Comparison of ENCODE assay signal across 26 mouse cellular contexts in genomic region chr3:87487392-87487791, GRCm38 (mm10). TPM values are rescaled to one million over a fixed set of nuclear protein-coding genes. Genes with fewer than 3 reads are reported as not detected.
"Had no signal": no experiment of that assay in that cellular context is flagged by ENCODE, and none has a peak within 500 bp of the region (broad histone marks: within the 10 kb centered on the region; RNA-seq: fewer than 3 reads in every experiment).

No protein-coding gene starts in this region.

- ATAC-seq: liver, embryonic 12.5 days; midbrain, embryonic 15.5 days had no signal

- H3K4me1 ChIP-seq: kidney, embryonic 15.5 days; limb, embryonic 12.5 days; limb, embryonic 15.5 days; liver, embryonic 12.5 days; liver, embryonic 15.5 days; megakaryocyte, embryonic 14.5 days; midbrain, embryonic 12.5 days; midbrain, embryonic 15.5 days; neural tube, embryonic 13.5 days had no signal

- H3K36me3 ChIP-seq: kidney, embryonic 15.5 days; limb, embryonic 12.5 days; limb, embryonic 15.5 days; liver, embryonic 12.5 days; liver, embryonic 15.5 days; midbrain, embryonic 12.5 days; midbrain, embryonic 15.5 days; neural tube, embryonic 13.5 days had no signal

- DNase-seq: kidney, adult 11 months; kidney, adult 8-10 months; kidney, postnatal 10 days; kidney, postnatal 36 days; layer of hippocampus, postnatal 36 days; lung, adult 2 months; right cerebral cortex, adult 18-20 months; right cerebral cortex, postnatal 14 days; right cerebral cortex, postnatal 4 days; thymus, adult 18-20 months; thymus, postnatal 36 days had no signal

- H3K9me3 ChIP-seq: kidney, embryonic 15.5 days; limb, embryonic 12.5 days; limb, embryonic 15.5 days; liver, embryonic 12.5 days; liver, embryonic 15.5 days; megakaryocyte, embryonic 14.5 days; midbrain, embryonic 12.5 days; midbrain, embryonic 15.5 days; neural tube, embryonic 13.5 days had no signal

- H3K4me2 ChIP-seq: kidney, embryonic 15.5 days; limb, embryonic 12.5 days; limb, embryonic 15.5 days; liver, embryonic 12.5 days; liver, embryonic 15.5 days; midbrain, embryonic 12.5 days; midbrain, embryonic 15.5 days; neural tube, embryonic 13.5 days had no signal

- H3K27ac ChIP-seq: kidney, embryonic 15.5 days; left cerebral cortex, adult 2 months; limb, embryonic 12.5 days; limb, embryonic 15.5 days; liver, embryonic 12.5 days; liver, embryonic 15.5 days; midbrain, embryonic 12.5 days; midbrain, embryonic 15.5 days; neural tube, embryonic 13.5 days had no signal

- H3K27me3 ChIP-seq: kidney, embryonic 15.5 days; limb, embryonic 12.5 days; limb, embryonic 15.5 days; liver, embryonic 12.5 days; liver, embryonic 15.5 days; megakaryocyte, embryonic 14.5 days; midbrain, embryonic 12.5 days; midbrain, embryonic 15.5 days; neural tube, embryonic 13.5 days had no signal

- H3K9ac ChIP-seq: kidney, embryonic 15.5 days; limb, embryonic 12.5 days; limb, embryonic 15.5 days; liver, embryonic 12.5 days; liver, embryonic 15.5 days; midbrain, embryonic 12.5 days; midbrain, embryonic 15.5 days; neural tube, embryonic 13.5 days had no signal

- H3K4me3 ChIP-seq: kidney, embryonic 15.5 days; left cerebral cortex, adult 2 months; limb, embryonic 12.5 days; limb, embryonic 15.5 days; liver, embryonic 12.5 days; liver, embryonic 15.5 days; megakaryocyte, embryonic 14.5 days; midbrain, embryonic 12.5 days; midbrain, embryonic 15.5 days; myocyte; neural tube, embryonic 13.5 days had no signal

RNA-seq across cellular contexts. Expression of gene Fcrl5, which starts 51.8 kb away (rescaled TPM):
- total RNA-seq: layer of hippocampus, postnatal 36 days; left cerebral cortex, adult 2 months had no signal
- polyA plus RNA-seq: kidney, embryonic 15.5 days; limb, embryonic 12.5 days; limb, embryonic 15.5 days; liver, embryonic 12.5 days; liver, embryonic 15.5 days; lung, embryonic 16.5 days; midbrain, embryonic 12.5 days; midbrain, embryonic 15.5 days; myocyte; neural tube, embryonic 13.5 days; stomach, embryonic 16.5 days; testis, adult 2 months; urinary bladder, adult 2 months had no signal
